Mouse (Mus musculus) ES-Bruce4 (cell line): Measurements from ENCODE around the gene Dgcr8. TPM values are rescaled to one million over a fixed set of nuclear protein-coding genes. Genes with fewer than 3 reads are reported as not detected.

Experiments used
- H3K27ac ChIP-seq: 2 replicates; pipeline ENCODE4 v1.5.1; 2012; ENCODE audit warnings: low read length, inconsistent platforms; ENCODE audit not compliant: insufficient read depth
- H3K27me3 ChIP-seq: 2 replicates; pipeline ENCODE4 v1.6.1; 2012; ENCODE audit warnings: mild to moderate bottlenecking, low read length, inconsistent platforms; ENCODE audit not compliant: control insufficient read depth, poor library complexity, insufficient read depth, severe bottlenecking
- H3K36me3 ChIP-seq: 2 replicates; pipeline ENCODE4 v1.6.1; 2012; ENCODE audit warnings: inconsistent platforms, mild to moderate bottlenecking, low read length, moderate library complexity; ENCODE audit not compliant: control insufficient read depth, poor library complexity, insufficient read depth, severe bottlenecking
- H3K4me1 ChIP-seq: one replicate; pipeline ENCODE4 v1.8.1; 2011; ENCODE audit warnings: low read length; ENCODE audit not compliant: control insufficient read depth, insufficient read depth
- H3K4me3 ChIP-seq: 2 replicates; pipeline ENCODE4 v1.5.1; 2011; ENCODE audit warnings: low read depth, mild to moderate bottlenecking, low read length
- H3K9ac ChIP-seq: 2 replicates; pipeline ENCODE4 v1.6.1; 2012; ENCODE audit warnings: low read depth, mild to moderate bottlenecking, inconsistent platforms; ENCODE audit not compliant: poor library complexity, severe bottlenecking
- H3K9me3 ChIP-seq: replicated peaks from 2 replicates; pipeline ENCODE4 v1.6.1; 2012; ENCODE audit warnings: mild to moderate bottlenecking, low read length, inconsistent platforms; ENCODE audit not compliant: control insufficient read depth, poor library complexity, insufficient read depth, severe bottlenecking
- CTCF ChIP-seq: IDR thresholded peaks from one replicate; pipeline ENCODE4 v1.8.1; 2011; ENCODE audit warnings: low read depth, low read length
- EP300 ChIP-seq: IDR thresholded peaks from 2 replicates; pipeline ENCODE4 v1.6.1; 2011; ENCODE audit warnings: low read depth, low read length; ENCODE audit not compliant: insufficient read depth
- POLR2A ChIP-seq: IDR thresholded peaks from one replicate; pipeline ENCODE4 v1.8.1; 2011; ENCODE audit warnings: low read length; ENCODE audit not compliant: insufficient read depth
- polyA plus RNA-seq: library from polyadenylated mRNA; stranded (reverse); fragments of >200 nt; gene quantifications from 2 replicates; pipeline ENCODE4 v1.2.4, GENCODE M21; 2011; ENCODE audit warnings: low read depth; ENCODE audit not compliant: missing spikeins, insufficient read depth, insufficient read length

The Dgcr8 gene
- polyA plus RNA-seq, 1 experiment: 82.7 TPM

GRCm38 (mm10) chr16:18233919-18234670 is 55.0 kb downstream of the Dgcr8 start:
- Histone ChIP-seq H3K27ac (no peak overlapping the region), H3K4me3 (peak overlapping the region; percentile 58), H3K9me3 (no peaks in the 10 kb centered on the region), H3K9ac (peak overlapping the region; percentile 75), H3K4me1 (no peaks in the 10 kb centered on the region), H3K27me3 (no peaks in the 10 kb centered on the region), H3K36me3 (peaks cover 9% of the 10 kb centered on the region)
- TF ChIP-seq CTCF (no peak), EP300 (no peak), POLR2A (no peak)

- TF ChIP-seq EP300: no peak
- no peak for TF ChIP-seq CTCF
- Histone ChIP-seq H3K9me3 (no peaks in the 10 kb centered on the region), H3K4me1 (no peaks in the 10 kb centered on the region), H3K27ac (no peak overlapping the region), H3K4me3 (no peak overlapping the region), H3K36me3 (peaks cover 5% of the 10 kb centered on the region; the same call in 1 of the 2 replicates), H3K9ac (no peak overlapping the region), H3K27me3 (no peaks in the 10 kb centered on the region)
These were observed 55.6 kb downstream of the Dgcr8 start for GRCm38 (mm10) chr16:18233451-18233850.

GRCm38 (mm10) chr16:18231451-18231850 is 57.6 kb downstream of the Dgcr8 start:
- TF ChIP-seq CTCF: no peak
- TF ChIP-seq EP300: no peak
- no peak for TF ChIP-seq POLR2A

DNA sequence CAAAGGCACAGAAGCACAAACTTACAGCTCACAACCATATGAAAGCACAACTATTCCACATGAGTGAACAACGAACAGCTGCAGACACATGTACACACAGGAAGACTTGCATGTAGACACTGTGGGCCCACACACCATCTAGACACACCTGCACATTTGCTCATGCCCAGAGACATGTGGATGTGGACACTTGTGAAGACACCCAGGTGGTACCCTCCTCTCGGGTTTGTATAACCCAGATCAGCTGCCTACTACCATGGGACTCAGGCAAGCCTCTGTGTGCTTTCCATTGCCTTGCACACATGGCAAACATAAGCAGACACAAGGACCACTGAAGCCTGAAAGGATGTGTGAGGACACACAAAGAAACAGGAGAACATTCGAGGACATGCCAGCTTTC is 58.0 kb downstream of the Dgcr8 start:
- Histone ChIP-seq H3K9ac (no peak overlapping the region), H3K4me3 (no peak overlapping the region), H3K36me3 (no peaks in the 10 kb centered on the region), H3K27ac (no peak overlapping the region), H3K9me3 (no peaks in the 10 kb centered on the region), H3K4me1 (no peaks in the 10 kb centered on the region), H3K27me3 (no peaks in the 10 kb centered on the region)
- TF ChIP-seq POLR2A (no peak), CTCF (no peak), EP300 (no peak)

More at GRCm38 (mm10) chr16:18231451-18231850, 57.6 kb downstream of the Dgcr8 start:
- no peak overlapping the region for H3K4me3 ChIP-seq
- no peaks in the 10 kb centered on the region for H3K36me3 ChIP-seq
- H3K27ac ChIP-seq: no peak overlapping the region
- H3K9ac ChIP-seq: no peak overlapping the region
- no peaks in the 10 kb centered on the region for H3K4me1 ChIP-seq
- H3K9me3 ChIP-seq: no peaks in the 10 kb centered on the region
- H3K27me3 ChIP-seq: no peaks in the 10 kb centered on the region

- Histone ChIP-seq H3K9me3 (no peaks in the 10 kb centered on the region), H3K27ac (no peak overlapping the region), H3K36me3 (no peaks in the 10 kb centered on the region), H3K27me3 (no peaks in the 10 kb centered on the region), H3K4me3 (no peak overlapping the region), H3K4me1 (no peaks in the 10 kb centered on the region), H3K9ac (no peak overlapping the region)
- TF ChIP-seq EP300: no peak
- TF ChIP-seq POLR2A: no peak
- no peak for TF ChIP-seq CTCF
These were observed 58.4 kb downstream of the Dgcr8 start for GRCm38 (mm10) chr16:18230617-18231016.

GRCm38 (mm10) chr16:18229622-18230021 is 59.4 kb downstream of the Dgcr8 start:
- no peaks in the 10 kb centered on the region for H3K4me1 ChIP-seq
- TF ChIP-seq POLR2A (no peak), CTCF (no peak), EP300 (no peak)
- no peaks in the 10 kb centered on the region for H3K36me3 ChIP-seq
- no peaks in the 10 kb centered on the region for H3K9me3 ChIP-seq
- no peaks in the 10 kb centered on the region for H3K27me3 ChIP-seq
- H3K27ac ChIP-seq: no peak overlapping the region
- no peak overlapping the region for H3K4me3 ChIP-seq
- H3K9ac ChIP-seq: no peak overlapping the region
